Mouse (Mus musculus) heart, postnatal 25 days (tissue): ENCODE results near the gene Inka1. TPM values are rescaled to one million over a fixed set of nuclear protein-coding genes. Genes with fewer than 3 reads are reported as not detected.

ENCODE experiments used
- DNase-seq: peaks from one replicate; pipeline ENCODE4 v3.0.0; 2022; ENCODE audit warnings: low spot score
- intact Hi-C: fragments of 180-260 bp; cut with DNase I; formaldehyde crosslinking; loops from one replicate; pipeline ENCODE4 v1.15.1; 2025
- total RNA-seq, 2 experiments: library from RNA; stranded (reverse); gene quantifications; 2 replicates each; pipeline ENCODE4 v1.2.3; 2021

The Inka1 gene
- total RNA-seq, 2 experiments from 2014 or later: 9.9 to 11.1 TPM

- intact Hi-C loops: no loop called here
These were observed 24.3 kb downstream of the Inka1 start for GRCm38 (mm10) chr9:107961351-107961762.

GRCm38 (mm10) chr9:107960928-107961327 is 24.8 kb downstream of the Inka1 start:
- no peak for DNase-seq
- intact Hi-C loops: no loop called here

More at GRCm38 (mm10) chr9:107961351-107961762, 24.3 kb downstream of the Inka1 start:
- DNase-seq: no peak

- intact Hi-C loops: no loop called here
- DNase-seq: no peak
These were observed 25.8 kb downstream of the Inka1 start for GRCm38 (mm10) chr9:107959896-107960295.

GRCm38 (mm10) chr9:107957141-107957540 is 28.5 kb downstream of the Inka1 start:
- intact Hi-C loops: no loop called here

GRCm38 (mm10) chr9:107955613-107956289 is 29.9 kb downstream of the Inka1 start:
- intact Hi-C loops: no loop called here
- DNase-seq: no peak

More at GRCm38 (mm10) chr9:107957141-107957540, 28.5 kb downstream of the Inka1 start:
- DNase-seq: no peak

- intact Hi-C loops: no loop called here
- DNase-seq: peak; percentile 82
These were observed 35.0 kb downstream of the Inka1 start for GRCm38 (mm10) chr9:107950460-107951355.

- DNase-seq: no peak
- intact Hi-C loops: no loop called here
These were observed 35.8 kb downstream of the Inka1 start, which contains the start of gene Traip for GRCm38 (mm10) chr9:107949922-107950235. Gene Traip (plus strand): TSS chr9:107950136.

GRCm38 (mm10) chr9:107949184-107949921 is 36.3 kb downstream of the Inka1 start:
- intact Hi-C loops: no loop called here
- no peak for DNase-seq

- intact Hi-C loops: no loop called here
- no peak for DNase-seq
These were observed 38.2 kb downstream of the Inka1 start for GRCm38 (mm10) chr9:107947241-107948194.

- no peak for DNase-seq
- intact Hi-C loops: no loop called here
These were observed 48.8 kb downstream of the Inka1 start for GRCm38 (mm10) chr9:107936831-107937230.

GRCm38 (mm10) chr9:107936215-107936822 is 49.4 kb downstream of the Inka1 start:
- DNase-seq: no peak
- intact Hi-C loops: no loop called here

- intact Hi-C loops: no loop called here
- DNase-seq: no peak
These were observed 49.9 kb downstream of the Inka1 start for GRCm38 (mm10) chr9:107935790-107936214.

GRCm38 (mm10) chr9:107935374-107935773 is 50.3 kb downstream of the Inka1 start, which contains the start of gene Camkv:
Gene Camkv (plus strand): TSS chr9:107935674.
- DNase-seq: no peak
- intact Hi-C loops: no loop called here

Other genes starting within 250 kb of the Inka1 start
- 10 to 100 TPM; 48.0 to 62.7 TPM for gene Rbm5, start 214.9 kb downstream of the Inka1 start, total RNA-seq
- gene Rbm6, start 112.6 kb downstream of the Inka1 start, total RNA-seq: 10 to 100 TPM; 29.9 to 30.3 TPM
- gene Mon1a, start 97.7 kb downstream of the Inka1 start, total RNA-seq: 10 to 100 TPM; 10.8 to 11.2 TPM
- 1 to 10 TPM; 2.4 to 3.4 TPM for gene Mst1r, start 79.0 kb downstream of the Inka1 start, total RNA-seq
- gene Actl11, start 57.4 kb downstream of the Inka1 start, total RNA-seq: not detected
- gene Camkv, start 50.2 kb downstream of the Inka1 start, total RNA-seq: not detected
- gene Traip, start 35.7 kb downstream of the Inka1 start, total RNA-seq: under 1 TPM; 0.59 to 0.73 TPM
- gene Uba7, start 10.4 kb downstream of the Inka1 start, total RNA-seq: 10 to 100 TPM; 12.0 to 14.9 TPM
- under 1 TPM in 1 of 2 experiments, not detected in 1; 0.60 TPM for gene Gm20661, start 2.8 kb downstream of the Inka1 start, total RNA-seq
- 1 to 10 TPM in 1 of 2 experiments, under 1 TPM in 1; 0.87 to 1.0 TPM for gene Cdhr4, start 6.6 kb upstream of the Inka1 start, total RNA-seq
- 1 to 10 TPM; 1.1 to 1.4 TPM for gene Gm20662, start 10.5 kb upstream of the Inka1 start, total RNA-seq
- 10 to 100 TPM; 44.8 TPM for gene Ip6k1, start 16.6 kb upstream of the Inka1 start, total RNA-seq
- 10 to 100 TPM in 1 of 2 experiments, 1 to 10 TPM in 1; 9.4 to 10.7 TPM for gene Gmppb, start 63.4 kb upstream of the Inka1 start, total RNA-seq
- gene Amigo3, start 67.3 kb upstream of the Inka1 start, total RNA-seq: 1 to 10 TPM; 1.8 TPM
- not detected for gene Mst1, start 94.6 kb upstream of the Inka1 start, total RNA-seq
- 100 to 1,000 TPM in 1 of 2 experiments, 10 to 100 TPM in 1; 90.1 to 112 TPM for gene Rnf123, start 97.5 kb upstream of the Inka1 start, total RNA-seq
- gene Apeh, start 108.7 kb upstream of the Inka1 start, total RNA-seq: 10 to 100 TPM; 43.1 to 45.4 TPM
- under 1 TPM; 0.03 TPM for gene Bsn, start 204.5 kb upstream of the Inka1 start, total RNA-seq